Mouse (Mus musculus) myocyte (in vitro differentiated cells): ENCODE results near the gene Gm44790. TPM values are rescaled to one million over a fixed set of nuclear protein-coding genes. Genes with fewer than 3 reads are reported as not detected.

Experiments used
- H3K27me3 ChIP-seq: one replicate; pipeline ENCODE4 v1.6.1; 2011; ENCODE audit not compliant: control insufficient read depth, insufficient read depth, insufficient read length
- H3K36me3 ChIP-seq: one replicate; pipeline ENCODE4 v1.6.1; 2011; ENCODE audit not compliant: control insufficient read depth, insufficient read depth
- H3K4me2 ChIP-seq: one replicate; pipeline ENCODE4 v1.6.1; 2011; ENCODE audit warnings: low read depth, control low read depth
- H3K4me3 ChIP-seq: one replicate; pipeline ENCODE4 v1.5.1; 2011; ENCODE audit warnings: mild to moderate bottlenecking, control low read depth, moderate library complexity
- H3K79me2 ChIP-seq: one replicate; pipeline ENCODE4 v1.6.1; 2011; ENCODE audit not compliant: control insufficient read depth, insufficient read depth
- H3ac ChIP-seq: one replicate; pipeline ENCODE4 v1.6.1; 2011; ENCODE audit not compliant: control insufficient read depth, insufficient read length
- CEBPB ChIP-seq: IDR thresholded peaks from 2 replicates; pipeline ENCODE4 v1.6.1; 2011; ENCODE audit warnings: mild to moderate bottlenecking, moderate library complexity; ENCODE audit not compliant: poor library complexity, insufficient read depth, severe bottlenecking
- E2F4 ChIP-seq: IDR thresholded peaks from one replicate; pipeline ENCODE4 v1.6.1; 2011; ENCODE audit warnings: mild to moderate bottlenecking, control low read depth, moderate library complexity; ENCODE audit not compliant: insufficient read depth
- MAX ChIP-seq: IDR thresholded peaks from one replicate; pipeline ENCODE4 v1.6.1; 2011; ENCODE audit warnings: low read depth, mild to moderate bottlenecking, control low read depth
- MYOD1 ChIP-seq, 3 experiments: IDR thresholded peaks; one replicate each; pipeline ENCODE4 v1.6.1; 2011; ENCODE audit warnings: control low read depth in 2 of 3, low read depth in 2 of 3, mild to moderate bottlenecking in 2 of 3, moderate library complexity in 1 of 3; ENCODE audit not compliant: insufficient read length in 2 of 3, control insufficient read depth in 1 of 3
- MYOG ChIP-seq, 3 experiments: IDR thresholded peaks; one replicate each; pipeline ENCODE4 v1.6.1; 2011; ENCODE audit warnings: control low read depth in 2 of 3, low read depth in 2 of 3, mild to moderate bottlenecking in 2 of 3; ENCODE audit not compliant: insufficient read length in 2 of 3, control insufficient read depth in 1 of 3, insufficient read depth in 1 of 3
- POLR2A ChIP-seq: IDR thresholded peaks from one replicate; pipeline ENCODE4 v1.6.1; 2011; ENCODE audit warnings: low read depth, mild to moderate bottlenecking, control low read depth, moderate library complexity; ENCODE audit not compliant: insufficient read length
- POLR2AphosphoS2 ChIP-seq: IDR thresholded peaks from one replicate; pipeline ENCODE4 v1.6.1; 2011; ENCODE audit warnings: low read depth, control low read depth; ENCODE audit not compliant: insufficient read length
- REST ChIP-seq: IDR thresholded peaks from one replicate; pipeline ENCODE4 v1.6.1; 2011; ENCODE audit warnings: mild to moderate bottlenecking, control low read depth, moderate library complexity; ENCODE audit not compliant: insufficient read depth, insufficient read length
- SRF ChIP-seq: IDR thresholded peaks from one replicate; pipeline ENCODE4 v1.6.1; 2011; ENCODE audit warnings: low read depth; ENCODE audit not compliant: control insufficient read depth, insufficient read length
- TCF12 ChIP-seq: IDR thresholded peaks from one replicate; pipeline ENCODE4 v1.6.1; 2011; ENCODE audit warnings: mild to moderate bottlenecking, control low read depth; ENCODE audit not compliant: poor library complexity, insufficient read depth, severe bottlenecking
- TCF3 ChIP-seq: IDR thresholded peaks from one replicate; pipeline ENCODE4 v1.6.1; 2011; ENCODE audit warnings: low read depth, control low read depth; ENCODE audit not compliant: insufficient read length
- USF1 ChIP-seq: IDR thresholded peaks from one replicate; pipeline ENCODE4 v1.6.1; 2011; ENCODE audit warnings: low read depth, mild to moderate bottlenecking, control low read depth, moderate library complexity
- polyA plus RNA-seq: library from polyadenylated mRNA; unstranded; fragments of >200 nt; fragmentation: generic; extraction: Trizol; gene quantifications from one replicate; pipeline ENCODE4 v1.2.1, GENCODE M21; 2012; ENCODE audit warnings: missing spikeins

Gene Gm44790
- polyA plus RNA-seq, 1 experiment: not detected

DNA sequence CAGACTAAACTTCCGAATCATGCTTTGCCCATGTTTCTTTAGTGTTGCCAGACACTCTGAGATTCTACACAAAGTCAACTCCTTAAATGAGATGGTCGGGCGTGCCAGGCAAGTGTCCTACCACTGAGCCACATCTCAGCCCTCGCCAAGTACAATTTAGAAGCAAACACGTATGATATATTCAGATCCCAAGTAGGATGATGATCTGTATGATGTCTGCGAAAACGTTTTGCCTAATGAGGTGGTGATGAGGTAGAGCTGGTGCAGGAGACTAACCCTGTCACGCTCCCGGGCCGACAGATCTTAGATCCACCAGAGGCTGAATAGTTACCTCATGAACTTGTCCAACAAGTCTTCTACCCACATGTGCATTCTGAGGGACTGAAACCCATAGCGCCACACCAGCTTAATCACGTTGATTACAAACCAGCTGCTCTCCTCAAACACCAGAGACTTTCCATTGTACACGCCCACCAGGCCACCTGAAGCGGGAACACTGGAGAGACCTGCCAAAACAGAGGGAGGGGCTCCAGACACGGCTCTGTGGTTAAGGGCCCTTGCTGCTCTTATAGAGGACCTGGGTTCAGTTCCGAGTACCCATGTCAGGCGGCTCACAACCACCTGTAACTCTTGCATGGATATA is 32.3 kb upstream of the Gm44790 start:
- Histone ChIP-seq H3K4me2 (no peak overlapping the region), H3K27me3 (no peaks in the 10 kb centered on the region), H3K36me3 (peaks cover 14% of the 10 kb centered on the region), H3K79me2 (peaks cover 14% of the 10 kb centered on the region), H3ac (no peak overlapping the region), H3K4me3 (no peak overlapping the region)
- TF ChIP-seq REST (no peak), MYOG (IDR thresholded peaks at IDR 0.05; ENCODE audit: control insufficient read depth in 1 of 3, insufficient read depth in 1 of 3, insufficient read length in 2 of 3, low read depth in 2 of 3) (no peak), POLR2AphosphoS2 (no peak), POLR2A (no peak), MAX (no peak), TCF3 (no peak), MYOD1 (IDR thresholded peaks at IDR 0.05; ENCODE audit: control insufficient read depth in 1 of 3, insufficient read length in 2 of 3, low read depth in 2 of 3) (no peak), USF1 (no peak), SRF (no peak), CEBPB (no peak), TCF12 (no peak), E2F4 (no peak)

DNA sequence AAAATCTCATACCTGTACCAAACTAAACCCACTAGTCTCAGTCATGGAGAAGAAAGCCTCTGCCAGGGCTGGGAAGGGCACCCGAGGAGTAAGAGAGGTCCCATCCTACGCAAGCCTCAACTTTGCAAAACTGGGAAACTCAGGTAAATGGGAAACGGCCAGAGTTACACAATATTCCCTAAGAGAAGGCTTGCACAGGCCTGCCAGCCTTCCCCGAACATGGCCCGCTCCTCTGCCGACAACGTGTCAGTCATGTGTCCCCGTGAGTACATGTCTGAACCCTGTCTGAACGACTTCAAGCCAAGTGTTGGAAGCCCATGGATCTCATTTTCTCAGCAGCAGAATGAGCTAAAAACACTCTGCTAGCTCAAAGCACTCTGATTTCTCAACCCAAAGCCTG is 31.4 kb upstream of the Gm44790 start:
- Histone ChIP-seq H3K36me3 (peaks cover 10% of the 10 kb centered on the region), H3K4me3 (peak overlapping the region; percentile 68), H3ac (no peak overlapping the region), H3K79me2 (peaks cover 14% of the 10 kb centered on the region), H3K27me3 (no peaks in the 10 kb centered on the region), H3K4me2 (peak overlapping the region; percentile 9)
- TF ChIP-seq CEBPB (no peak), MYOD1 (IDR thresholded peaks at IDR 0.05; ENCODE audit: control insufficient read depth in 1 of 3, insufficient read length in 2 of 3, low read depth in 2 of 3) (no peak), POLR2A (no peak), USF1 (no peak), TCF12 (no peak), POLR2AphosphoS2 (no peak), MYOG (IDR thresholded peaks at IDR 0.05; ENCODE audit: control insufficient read depth in 1 of 3, insufficient read depth in 1 of 3, insufficient read length in 2 of 3, low read depth in 2 of 3) (no peak), MAX (no peak), TCF3 (no peak), SRF (no peak), REST (no peak)

DNA sequence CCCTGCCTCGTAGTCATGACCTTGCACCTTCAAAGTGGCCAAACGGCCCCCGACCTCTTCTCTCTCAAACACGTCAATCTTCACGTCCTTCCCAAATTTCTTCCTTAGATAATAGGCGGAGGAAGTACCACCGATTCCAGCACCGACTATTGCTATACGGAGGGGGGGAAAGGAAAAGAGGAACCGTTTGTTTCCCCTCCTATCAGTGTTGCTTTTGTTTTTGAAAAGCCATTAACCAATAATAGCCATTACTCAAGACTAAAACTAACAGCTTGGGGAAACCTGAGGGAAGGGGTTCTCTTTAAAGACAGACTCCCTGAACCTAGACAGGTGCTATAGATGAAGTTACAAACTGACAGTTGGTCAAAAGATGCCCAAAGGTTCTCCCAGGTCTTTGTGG is 30.5 kb upstream of the Gm44790 start:
- no peak for TF ChIP-seq TCF3
- TF ChIP-seq SRF: no peak
- TF ChIP-seq POLR2AphosphoS2: no peak
- TF ChIP-seq REST: no peak
- no peak for TF ChIP-seq MYOG (IDR thresholded peaks at IDR 0.05; ENCODE audit: control insufficient read depth in 1 of 3, insufficient read depth in 1 of 3, insufficient read length in 2 of 3, low read depth in 2 of 3)
- no peak for TF ChIP-seq E2F4
- no peak for TF ChIP-seq USF1
- no peak for TF ChIP-seq MYOD1 (IDR thresholded peaks at IDR 0.05; ENCODE audit: control insufficient read depth in 1 of 3, insufficient read length in 2 of 3, low read depth in 2 of 3)
- no peak for TF ChIP-seq TCF12
- TF ChIP-seq MAX: no peak
- TF ChIP-seq CEBPB: no peak
- no peak for TF ChIP-seq POLR2A
- H3K27me3 ChIP-seq: no peaks in the 10 kb centered on the region
- H3K4me2 ChIP-seq: peak overlapping the region; percentile 95

DNA sequence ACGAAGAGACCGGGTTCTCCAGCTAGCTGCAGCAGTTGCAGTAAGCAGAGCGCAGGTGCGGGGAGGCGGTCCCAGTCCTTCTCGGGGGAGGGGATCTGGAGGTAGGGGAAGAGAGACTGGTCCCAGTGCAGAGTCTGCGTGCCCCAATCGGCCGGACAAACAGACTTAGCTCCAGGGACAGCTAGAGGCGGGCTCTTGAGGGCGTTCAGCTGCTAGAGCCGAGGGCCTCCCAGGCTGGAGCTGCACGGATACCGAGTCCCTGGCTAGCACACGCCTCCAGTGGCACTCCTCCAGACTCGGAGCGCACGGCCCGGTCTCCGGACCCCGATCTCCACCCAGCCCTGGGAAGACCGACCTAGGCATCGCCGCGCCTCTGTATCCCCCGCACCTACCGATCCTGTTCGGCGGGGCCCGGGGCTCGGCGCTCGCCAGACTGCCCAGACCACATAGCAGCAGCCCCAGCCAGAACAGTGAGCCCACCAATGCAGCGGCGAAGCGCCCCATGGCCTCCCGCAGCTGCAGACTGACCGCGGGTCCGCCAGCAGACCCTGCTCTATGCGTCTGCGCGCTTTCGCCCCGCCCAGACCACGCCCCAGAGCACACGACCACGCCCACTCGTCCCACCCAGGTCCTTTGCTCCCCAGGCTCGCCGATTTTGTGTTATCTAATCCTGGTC is 29.7 kb upstream of the Gm44790 start, which contains the start of gene Pcyox1:
TSS of gene Pcyox1 (minus strand) at position 574 of the 676 bp plus-strand sequence.
- H3K4me2 ChIP-seq: peak within 1 kb of the TSS; percentile 95
- peak within 1 kb of the TSS; percentile 37 for H3ac ChIP-seq
- peaks cover 14% of the 10 kb centered on the region for H3K79me2 ChIP-seq
- H3K36me3 ChIP-seq: no peaks in the 10 kb centered on the region
- no peaks in the 10 kb centered on the region for H3K27me3 ChIP-seq
- H3K4me3 ChIP-seq: peak within 1 kb of the TSS; percentile 68
- TF ChIP-seq E2F4 (no peak), TCF3 (no peak), MAX (no peak), POLR2AphosphoS2 (peak; percentile 100), SRF (no peak), REST (no peak), CEBPB (no peak), MYOG (IDR thresholded peaks at IDR 0.05; ENCODE audit: control insufficient read depth in 1 of 3, insufficient read depth in 1 of 3, insufficient read length in 2 of 3, low read depth in 2 of 3) (peak in 2 of 3 experiments; percentile 58 to 72), MYOD1 (IDR thresholded peaks at IDR 0.05; ENCODE audit: control insufficient read depth in 1 of 3, insufficient read length in 2 of 3, low read depth in 2 of 3) (peak in 2 of 3 experiments; percentile 41 to 73), POLR2A (peak; percentile 100), USF1 (no peak), TCF12 (no peak)

More for the DNA sequence above, 30.5 kb upstream of the Gm44790 start:
- Histone ChIP-seq H3K79me2 (peaks cover 14% of the 10 kb centered on the region), H3K4me3 (peak overlapping the region; percentile 68), H3ac (peak overlapping the region; percentile 37), H3K36me3 (peaks cover under 1% of the 10 kb centered on the region)
